Mouse (Mus musculus): ENCODE data around the gene Clip2. TPM values are rescaled to one million over a fixed set of nuclear protein-coding genes. Genes with fewer than 3 reads are reported as not detected.
A peak's percentile ranks its signal among the peaks of the same experiment; 100 is the strongest.

Clip2 gene
- 100 to 1,000 TPM in 2 of 4 experiments, 10 to 100 TPM in 2; 92.9 to 105 (median 99.9) TPM for total RNA-seq (2022)

GRCm38 (mm10) chr5:134552110-134552972 is at the start of gene Clip2:
Gene Clip2, minus strand, starts transcription at chr5:134552434.
- DNase-seq (ENCODE audit: low spot score in 2 of 2) = peak; percentile 94 to 97

DNA sequence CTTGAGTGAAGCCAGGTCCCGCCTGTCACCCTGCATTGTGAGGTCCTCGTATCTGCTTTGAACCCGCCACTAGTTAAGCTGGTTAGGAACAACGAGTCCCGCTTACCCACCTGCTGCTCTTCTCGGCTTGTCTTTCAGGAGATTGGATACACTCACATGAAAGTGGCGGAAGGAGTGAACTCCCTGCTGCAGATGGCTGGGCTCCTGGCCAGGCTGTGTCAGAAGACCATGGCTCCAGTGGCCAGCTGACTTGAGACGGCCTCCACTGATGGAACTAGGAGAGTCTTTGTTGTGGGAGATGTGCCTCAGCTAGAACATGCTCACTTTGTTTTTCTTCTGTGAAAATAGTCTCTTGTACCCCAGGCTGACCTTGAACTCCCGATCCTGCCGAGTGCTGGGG is 45.5 kb upstream of the Clip2 start:
- DNase-seq (ENCODE audit: low spot score in 2 of 2) = no peak

DNA sequence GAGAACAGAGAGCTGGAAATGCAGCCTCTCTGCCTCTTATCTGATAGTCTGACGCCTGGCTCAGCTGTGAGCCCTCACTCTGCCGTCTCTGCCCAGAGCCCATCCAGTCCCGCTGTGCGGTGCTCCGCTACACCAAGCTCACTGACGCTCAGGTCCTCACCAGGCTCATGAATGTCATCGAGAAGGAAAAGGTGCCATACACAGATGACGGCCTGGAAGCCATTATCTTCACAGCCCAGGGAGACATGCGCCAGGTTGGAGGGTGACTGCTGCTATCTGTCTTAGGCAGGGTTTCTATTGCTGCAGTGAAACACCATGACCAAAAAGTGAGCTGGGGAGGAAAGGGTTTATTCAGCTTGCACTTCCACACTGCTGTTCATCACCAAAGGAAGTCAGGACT is 40.9 kb upstream of the Clip2 start:
- DNase-seq (ENCODE audit: low spot score in 2 of 2) = no peak

DNA sequence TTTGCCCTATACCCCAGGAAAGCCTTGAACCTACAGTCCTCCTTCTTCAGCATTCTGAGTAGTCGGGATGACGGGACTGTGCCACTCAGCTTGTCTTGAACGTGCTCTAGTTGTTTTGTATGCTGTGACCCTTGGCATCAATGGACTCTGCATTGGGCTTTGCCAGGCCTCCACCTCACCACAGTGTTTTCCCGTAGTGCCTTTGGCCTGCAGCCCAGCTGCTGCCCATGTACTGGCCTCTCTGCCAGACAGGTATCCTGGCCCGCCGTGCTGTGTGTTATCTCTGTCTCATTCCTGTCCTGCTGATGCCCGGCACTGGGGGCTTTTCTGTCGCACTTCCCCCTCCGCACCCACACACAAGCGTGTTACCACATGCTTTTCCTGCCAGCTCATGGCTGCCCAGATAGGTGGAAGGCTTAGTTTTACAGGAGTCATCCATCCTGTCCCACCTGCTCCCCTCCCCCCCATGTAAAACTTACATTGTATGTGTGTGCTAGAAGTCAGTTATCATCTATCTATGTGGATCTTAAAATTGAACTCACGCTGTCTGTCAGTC is 39.9 kb upstream of the Clip2 start:
- DNase-seq (ENCODE audit: low spot score in 2 of 2) = no peak

GRCm38 (mm10) chr5:134589900-134590299 is 37.7 kb upstream of the Clip2 start:
- no peak for DNase-seq (ENCODE audit: low spot score in 2 of 2)

DNA sequence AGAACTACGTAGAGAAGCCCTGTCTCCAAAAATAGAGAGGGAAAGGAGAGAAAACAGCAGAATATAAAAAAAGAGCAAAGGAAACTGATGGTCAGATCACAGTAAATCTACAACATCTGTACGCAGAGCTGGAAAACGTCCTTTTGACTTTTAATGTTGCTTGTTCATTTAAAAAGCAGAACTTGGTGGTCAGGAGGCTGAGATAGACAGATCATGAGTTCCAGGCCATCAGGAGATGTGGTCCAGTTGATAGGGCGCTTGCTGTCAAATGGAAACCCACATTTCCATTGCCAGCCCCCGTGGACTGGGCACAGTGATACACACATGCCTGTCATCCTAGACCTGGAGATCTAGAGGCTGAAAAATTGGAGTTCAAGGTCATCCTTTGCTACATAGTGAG is 32.6 kb upstream of the Clip2 start:
- DNase-seq (ENCODE audit: low spot score in 2 of 2) = no peak

GRCm38 (mm10) chr5:134583884-134584213 is 31.6 kb upstream of the Clip2 start:
- no peak for DNase-seq (ENCODE audit: low spot score in 2 of 2)

- DNase-seq (ENCODE audit: low spot score in 2 of 2) = no peak
Measured at GRCm38 (mm10) chr5:134583006-134583883, 31.0 kb upstream of the Clip2 start.

- peak; percentile 91 to 97 for DNase-seq (ENCODE audit: low spot score in 2 of 2)
Measured at GRCm38 (mm10) chr5:134582221-134582907, 30.1 kb upstream of the Clip2 start.

DNA sequence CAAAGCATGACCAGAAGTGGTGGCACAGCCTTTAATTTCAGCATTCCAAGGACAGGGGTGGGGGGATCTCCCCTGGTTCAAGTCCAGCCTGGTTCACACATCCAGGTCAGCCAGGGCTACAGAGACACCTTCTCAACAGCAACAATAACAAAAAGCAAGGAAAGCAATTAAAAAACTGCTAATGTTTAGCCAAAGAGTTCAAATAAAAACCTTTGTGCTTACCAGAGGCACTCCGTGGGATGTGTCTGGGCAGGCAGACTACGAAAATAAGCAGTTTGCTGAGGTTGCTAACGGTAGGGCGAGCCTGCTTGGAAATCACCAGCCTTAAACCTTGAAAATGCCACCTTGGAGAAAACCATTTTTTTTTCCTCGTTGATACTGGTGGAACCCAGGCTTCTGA is 28.9 kb upstream of the Clip2 start, which contains the start of gene Rfc2:
Rfc2 (plus strand) TSS at position 221 of the 400 bp plus-strand sequence.
- no peak for DNase-seq (ENCODE audit: low spot score in 2 of 2)

DNA sequence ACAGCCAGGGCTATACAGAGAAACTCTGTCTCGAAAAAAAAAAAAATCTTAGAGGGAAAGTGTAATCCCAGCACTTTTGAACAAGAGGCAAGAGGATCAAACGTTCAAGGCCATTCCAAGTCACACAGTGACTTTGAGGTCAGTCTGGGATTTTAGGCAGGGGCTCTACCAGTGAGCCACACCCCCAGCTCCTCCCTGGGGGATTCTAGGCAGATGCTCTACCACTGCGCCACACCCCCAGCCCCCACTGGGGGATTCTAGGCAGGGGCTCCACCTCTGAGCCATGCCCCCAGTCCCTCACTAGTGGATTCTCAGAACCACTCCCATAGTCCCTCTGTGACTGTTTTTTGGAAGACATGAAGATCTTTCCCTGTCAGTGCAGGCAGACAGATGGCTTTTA is 26.9 kb upstream of the Clip2 start:
- DNase-seq (ENCODE audit: low spot score in 2 of 2) = no peak

DNA sequence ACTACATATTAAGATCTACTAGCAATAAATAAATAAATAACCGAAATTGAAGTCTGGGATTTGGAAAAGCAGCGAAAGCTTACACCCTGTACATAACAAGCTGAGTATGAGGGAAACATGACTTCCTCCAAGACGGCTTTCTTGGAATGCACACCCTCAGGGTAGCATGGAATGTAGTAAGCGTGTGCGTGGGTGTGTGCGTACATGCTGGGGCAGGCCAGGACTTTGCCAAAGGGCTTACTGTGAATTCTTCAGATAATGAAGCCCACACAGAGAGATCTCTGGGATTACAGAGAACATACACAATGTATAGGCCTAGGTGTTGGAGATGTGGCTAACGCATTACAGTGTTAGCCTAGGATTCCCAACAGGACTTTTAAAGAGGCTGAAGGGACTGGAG is 25.3 kb upstream of the Clip2 start:
- DNase-seq (ENCODE audit: low spot score in 2 of 2) = no peak

DNA sequence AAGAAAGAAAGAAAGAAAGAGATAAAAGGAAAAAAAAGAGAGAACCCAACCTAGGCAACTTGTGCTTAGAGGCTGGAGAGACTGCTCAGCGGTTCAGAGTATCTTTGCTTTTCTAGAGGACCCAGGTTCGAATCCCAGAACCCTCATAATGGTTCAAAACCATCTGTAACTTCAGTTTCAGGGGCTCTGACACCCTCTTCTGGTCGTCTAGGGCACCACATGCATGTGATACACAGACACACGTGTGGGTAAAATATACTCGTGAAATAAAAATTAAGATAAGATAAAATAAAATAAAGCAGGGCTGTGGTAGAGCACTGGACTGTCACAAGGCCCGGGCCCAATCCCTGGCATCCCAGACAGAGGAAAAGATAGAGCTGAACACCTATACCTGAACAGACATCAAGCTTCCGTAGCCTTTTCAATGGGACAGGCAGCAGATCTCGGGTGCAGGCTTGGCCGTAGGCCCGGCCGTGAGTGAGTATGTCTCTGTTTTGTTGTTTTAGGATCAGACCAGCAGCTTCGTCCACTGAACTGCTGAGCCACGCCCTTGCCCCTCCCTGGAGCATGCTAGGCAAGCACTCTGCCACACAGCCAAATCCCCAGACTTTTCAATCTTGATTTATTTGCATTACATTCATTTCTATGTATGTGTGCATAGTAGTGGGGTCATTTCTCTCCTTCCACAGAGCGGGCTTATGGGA is 24.4 kb upstream of the Clip2 start:
- DNase-seq (ENCODE audit: low spot score in 2 of 2) = no peak

DNA sequence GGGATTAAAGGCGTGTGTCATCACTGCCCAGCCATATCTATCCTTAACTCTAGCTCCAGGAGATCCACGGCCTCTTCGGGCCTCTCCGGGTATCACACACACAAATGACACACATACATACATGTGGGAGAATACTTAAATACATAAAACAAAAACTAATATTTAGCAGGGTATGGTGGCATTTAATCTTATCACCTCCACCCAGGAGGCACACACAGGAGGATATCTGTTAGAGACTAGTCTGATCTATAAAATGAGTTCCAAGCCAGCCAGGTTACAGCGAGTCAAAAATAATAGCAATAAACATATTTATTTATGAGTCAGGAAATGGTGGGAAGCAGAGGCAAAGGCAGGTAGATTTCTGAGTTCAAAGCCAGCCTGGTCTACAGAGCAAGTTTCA is 23.6 kb upstream of the Clip2 start:
- no peak for DNase-seq (ENCODE audit: low spot score in 2 of 2)

DNA sequence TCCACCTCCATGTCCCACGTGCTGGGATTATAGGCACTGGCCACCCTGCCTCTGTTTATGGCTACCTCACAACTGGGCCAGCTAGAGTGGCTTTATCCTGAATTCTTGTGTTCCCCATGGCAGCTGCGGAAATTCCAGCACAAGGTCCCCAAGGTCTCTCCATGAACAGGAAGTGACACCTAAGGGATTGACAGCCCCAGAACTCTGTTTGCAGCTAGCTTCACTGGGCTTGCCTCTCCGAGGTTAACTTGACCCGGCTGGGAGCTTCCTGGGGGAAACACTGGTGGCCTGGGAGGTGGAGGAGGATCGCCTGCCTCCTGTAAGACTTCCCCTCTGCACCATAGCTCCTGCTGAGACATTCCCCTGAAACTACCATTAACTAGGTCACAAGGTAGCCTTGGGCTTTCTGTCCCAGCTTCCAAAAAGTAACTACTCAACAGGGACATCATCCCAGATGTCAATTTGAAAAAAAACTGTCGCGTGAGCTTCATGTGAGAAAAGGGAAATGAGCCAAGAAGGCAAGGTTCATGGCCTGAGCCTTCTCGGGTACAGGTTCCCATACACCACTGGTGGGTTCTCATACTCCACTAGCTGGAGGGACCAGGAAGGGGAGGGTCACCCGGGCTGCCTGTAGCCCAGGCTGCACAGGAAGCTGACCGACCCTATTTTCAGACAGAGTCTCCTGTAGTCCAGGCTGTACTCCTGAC is 20.4 kb upstream of the Clip2 start:
- no peak for DNase-seq (ENCODE audit: low spot score in 2 of 2)

GRCm38 (mm10) chr5:134571730-134572507 is 19.7 kb upstream of the Clip2 start:
- DNase-seq (ENCODE audit: low spot score in 2 of 2) = no peak

GRCm38 (mm10) chr5:134568964-134569491 is 16.8 kb upstream of the Clip2 start:
- no peak for DNase-seq (ENCODE audit: low spot score in 2 of 2)

GRCm38 (mm10) chr5:134568030-134568429 is 15.8 kb upstream of the Clip2 start:
- no peak for DNase-seq (ENCODE audit: low spot score in 2 of 2)

DNA sequence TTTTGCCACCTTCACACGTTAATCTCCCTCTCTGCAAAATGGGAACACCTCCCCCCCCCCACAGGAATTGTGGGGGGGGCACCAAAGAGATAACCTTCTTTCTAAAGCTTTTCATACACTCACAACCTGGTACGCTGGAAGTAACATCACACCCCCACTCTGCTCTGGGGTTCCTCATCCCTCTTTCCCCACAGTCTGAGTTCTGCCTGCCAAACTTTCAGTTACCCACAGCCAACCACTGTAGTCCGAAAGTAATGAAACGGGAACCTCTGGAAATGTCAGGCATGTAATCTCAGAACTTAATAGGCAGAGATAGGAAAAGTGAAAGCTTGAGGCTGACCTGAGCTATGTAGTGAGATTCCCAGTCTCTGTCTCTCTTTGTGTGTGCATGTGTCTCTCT is 15.2 kb upstream of the Clip2 start:
- no peak for DNase-seq (ENCODE audit: low spot score in 2 of 2)

Data from left cerebral cortex, adult 8-10 months (tissue).